Mouse (Mus musculus) Patski (cell line): ENCODE results near the gene Tjp2. TPM values are rescaled to one million over a fixed set of nuclear protein-coding genes. Genes with fewer than 3 reads are reported as not detected.
"Not testable (repeated sequence)": the region's sequence is repeated elsewhere in the genome, so short reads cannot be mapped to it uniquely, and the experiment has no call there.

Experiments
- ATAC-seq: fragments of 100-300 bp; one replicate; pipeline ENCODE4 v1.8.0; 2021
- CTCF ChIA-PET: fragments of 350-600 bp; sonication (Branson Sonifier 250); formaldehyde crosslinking; loops from one replicate; lab custom pipeline; 2022; ENCODE audit warnings: inconsistent platforms; lab: Charles Lee
- POLR2A ChIA-PET: fragments of 350-600 bp; sonication (Branson Sonifier 250); formaldehyde crosslinking; loops from one replicate; lab custom pipeline; 2022; ENCODE audit warnings: antibody characterized with exemption, inconsistent platforms; lab: Charles Lee
- DNase-seq: peaks from one replicate; pipeline ENCODE4 v3.0.0-alpha.2; 2011; ENCODE audit warnings: low read depth, low spot score
- H3K27me3 ChIP-seq: fragments of 371-371 bp; one replicate; pipeline ENCODE4 v1.5.1; 2021
- CTCF ChIP-seq: fragments of 100-300 bp; IDR thresholded peaks from one replicate; pipeline ENCODE4 v1.5.1; 2021
- in situ Hi-C: fragments of 300-500 bp; cut with MboI; formaldehyde crosslinking; loops from 3 replicates; pipeline ENCODE4 v1.11.1; 2018; ENCODE audit warnings: low pct_unique_long_range_greater_than_20kb, mixed read lengths
- polyA plus RNA-seq: library from polyadenylated mRNA; unstranded; gene quantifications from one replicate; pipeline ENCODE4 v1.2.3, GENCODE M21; 2021

Gene Tjp2
- polyA plus RNA-seq, 1 experiment from 2014 or later, result 43.3 TPM

DNA sequence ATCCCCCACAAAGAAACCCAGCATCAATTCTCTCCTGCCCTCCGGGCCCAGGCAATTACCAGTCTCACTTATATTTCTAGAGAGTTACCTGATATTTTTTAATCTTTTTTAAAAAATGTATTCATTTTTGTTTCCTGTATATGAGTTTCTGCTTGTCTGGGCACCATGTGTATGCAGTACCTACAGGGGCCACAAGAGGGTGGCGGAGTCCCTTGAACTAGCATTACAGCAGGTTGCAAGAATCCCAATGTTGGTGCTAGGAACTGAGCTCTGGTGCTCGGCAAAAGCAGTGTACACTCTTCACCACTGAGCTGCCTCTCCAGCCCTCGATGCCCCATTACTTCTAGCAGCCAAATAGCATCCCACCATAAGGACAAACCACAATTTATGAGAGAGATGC, 30.6 kb downstream of the Tjp2 start:
- H3K27me3 ChIP-seq, result no peaks in the 10 kb centered on the region
- no peak for ATAC-seq
- in situ Hi-C loops, result no loop called here
- TF ChIP-seq CTCF, result peak; percentile 61
- ChIA-PET CTCF (interaction anchor here (1.0 kb wide), 1 partner anchor 37 kb away, joined by 3 read pairs; no protein-coding TSS in a partner anchor), POLR2A (no interaction called here)
- no peak for DNase-seq

DNA sequence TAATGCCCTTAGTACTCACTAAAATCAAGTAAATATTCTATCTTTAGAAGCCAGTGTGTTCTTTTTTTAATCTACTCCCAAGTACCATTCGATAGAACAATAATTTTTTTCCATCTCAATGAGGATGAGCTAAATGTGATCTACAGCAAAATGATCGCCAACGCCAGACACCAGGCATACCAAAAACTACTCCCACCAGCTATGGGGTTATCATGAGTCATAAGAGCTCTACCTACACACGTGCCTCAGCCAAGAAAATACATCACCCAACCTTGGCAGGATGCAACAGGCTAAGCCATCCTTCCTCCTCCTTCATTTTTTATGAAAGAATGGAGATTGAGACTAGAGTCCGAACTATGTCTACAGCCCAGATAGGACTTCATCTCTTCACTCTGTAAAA, 31.9 kb downstream of the Tjp2 start:
- POLR2A ChIA-PET, result no interaction called here
- in situ Hi-C loops, result no loop called here

GRCm38 (mm10) chr19:24187791-24188190, 37.0 kb downstream of the Tjp2 start:
- no peak for ATAC-seq
- no peak for DNase-seq
- ChIA-PET CTCF (no interaction called here), POLR2A (interaction anchor here (0.6 kb wide), 1 partner anchor 14 kb away, joined by 8 read pairs; no protein-coding TSS in a partner anchor)
- H3K27me3 ChIP-seq, result no peaks in the 10 kb centered on the region
- in situ Hi-C loops, result no loop called here
- TF ChIP-seq CTCF, result no peak

More for the DNA sequence above, 31.9 kb downstream of the Tjp2 start:
- no peak for DNase-seq
- CTCF ChIA-PET, result interaction anchor here (0.6 to 1.2 kb wide), 3 partner anchors 12 to 41 kb away, joined by 3 read pairs; no protein-coding TSS in a partner anchor
- TF ChIP-seq CTCF, result no peak
- ATAC-seq, result no peak
- H3K27me3 ChIP-seq, result no peaks in the 10 kb centered on the region

GRCm38 (mm10) chr19:24187358-24187757, 37.5 kb downstream of the Tjp2 start:
- ChIA-PET POLR2A (interaction anchor here (0.6 kb wide), 1 partner anchor 15 kb away, joined by 8 read pairs; no protein-coding TSS in a partner anchor), CTCF (interaction anchor here (1.1 kb wide), 1 partner anchor 10 kb away, joined by 3 read pairs; no protein-coding TSS in a partner anchor)

DNA sequence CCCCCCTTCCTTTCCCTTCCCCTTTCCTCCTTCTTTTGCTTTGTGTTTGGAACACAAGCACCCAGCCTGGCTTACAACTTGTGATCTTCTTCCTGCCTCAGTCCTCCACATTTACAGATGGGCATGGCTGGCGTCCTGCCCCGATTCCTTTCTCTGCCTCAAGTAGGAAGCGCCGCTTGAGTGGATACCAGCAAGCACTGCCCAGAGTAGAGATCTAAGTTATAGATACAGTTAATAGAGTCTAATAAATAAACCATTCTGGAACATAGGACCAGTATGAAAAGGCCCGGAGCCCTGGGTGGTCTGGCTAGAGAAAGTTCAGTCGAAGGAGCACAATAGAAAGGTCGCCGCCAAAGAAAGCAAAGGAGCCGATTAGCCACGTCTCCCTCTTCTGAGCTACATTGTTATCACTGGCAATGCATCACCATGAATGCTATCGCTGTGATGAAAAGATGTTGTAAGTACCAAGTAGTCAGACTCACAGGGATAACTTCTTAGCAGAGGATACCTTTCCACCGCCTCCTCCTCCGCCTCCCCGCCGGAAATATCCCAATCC, 41.1 kb downstream of the Tjp2 start:
- DNase-seq, result no peak
- no peak for ATAC-seq
- no peak for TF ChIP-seq CTCF
- in situ Hi-C loops, result no loop called here
- no peaks in the 10 kb centered on the region for H3K27me3 ChIP-seq
- CTCF ChIA-PET, result interaction anchor here (2.1 kb wide), 1 partner anchor 12 kb away, joined by 6 read pairs; no protein-coding TSS in a partner anchor
- POLR2A ChIA-PET, result no interaction called here

More at GRCm38 (mm10) chr19:24187358-24187757, 37.5 kb downstream of the Tjp2 start:
- H3K27me3 ChIP-seq, in situ Hi-C loops, DNase-seq, ATAC-seq: not testable (repeated sequence)

- no peak for DNase-seq
- no peaks in the 10 kb centered on the region for H3K27me3 ChIP-seq
- ATAC-seq, result no peak
- TF ChIP-seq CTCF, result no peak
- POLR2A ChIA-PET, result no interaction called here
- CTCF ChIA-PET, result interaction anchor here (0.8 kb wide), 1 partner anchor 15 kb away, joined by 4 read pairs; no protein-coding TSS in a partner anchor
- in situ Hi-C loops, result no loop called here
These were observed 44.4 kb downstream of the Tjp2 start for GRCm38 (mm10) chr19:24180415-24180814.

DNA sequence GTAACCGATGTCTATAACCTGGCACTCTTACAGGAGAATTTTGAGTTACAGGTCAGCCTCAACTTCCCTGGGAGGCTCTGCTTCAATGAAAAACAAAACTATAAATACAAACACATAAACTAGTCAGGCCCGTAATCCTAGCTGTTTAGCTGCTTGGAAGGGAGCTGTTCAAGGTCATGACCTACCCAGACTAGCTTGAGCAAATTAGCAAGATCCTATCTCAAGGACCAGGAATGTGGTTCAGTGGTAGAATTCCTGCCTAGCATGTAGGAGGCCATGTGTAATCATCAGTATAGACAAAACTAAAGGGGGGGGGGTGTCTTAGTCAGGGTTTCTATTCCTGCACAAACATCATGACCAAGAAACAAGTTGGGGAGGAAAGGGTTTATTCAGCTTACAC, 46.7 kb downstream of the Tjp2 start:
- no peaks in the 10 kb centered on the region for H3K27me3 ChIP-seq
- POLR2A ChIA-PET, result interaction anchor here (0.6 kb wide), 1 partner anchor 215 kb away, joined by 3 read pairs; no protein-coding TSS in a partner anchor
- no peak for DNase-seq
- CTCF ChIA-PET, result interaction anchor here (1.4 kb wide), 1 partner anchor 19 kb away, joined by 4 read pairs; no protein-coding TSS in a partner anchor
- ATAC-seq, result no peak
- in situ Hi-C loops, result no loop called here
- no peak for TF ChIP-seq CTCF

DNA sequence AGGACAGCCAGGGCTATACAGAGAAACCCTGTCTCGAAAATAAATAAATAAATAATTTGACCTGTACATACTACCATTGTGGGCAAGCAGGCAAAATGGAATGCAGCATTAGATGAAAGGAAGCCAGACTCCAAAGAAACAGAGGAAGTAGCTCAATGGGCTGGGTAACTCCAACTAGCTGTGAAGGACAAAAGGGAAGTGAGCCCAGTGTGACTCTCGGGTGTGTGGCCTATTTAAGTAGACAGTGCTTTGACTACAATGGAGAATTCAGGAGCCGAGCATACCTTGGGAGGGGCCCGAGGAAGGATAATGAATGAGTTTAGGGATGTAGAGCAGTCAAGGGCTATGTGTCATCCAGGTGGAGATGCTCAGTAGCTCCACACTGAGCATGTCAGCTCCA, 48.1 kb downstream of the Tjp2 start:
- CTCF ChIA-PET, result no interaction called here
- TF ChIP-seq CTCF, result no peak
- in situ Hi-C loops, result no loop called here
- H3K27me3 ChIP-seq, result no peaks in the 10 kb centered on the region
- DNase-seq (no peak), ATAC-seq (no peak)
- POLR2A ChIA-PET, result no interaction called here

DNA sequence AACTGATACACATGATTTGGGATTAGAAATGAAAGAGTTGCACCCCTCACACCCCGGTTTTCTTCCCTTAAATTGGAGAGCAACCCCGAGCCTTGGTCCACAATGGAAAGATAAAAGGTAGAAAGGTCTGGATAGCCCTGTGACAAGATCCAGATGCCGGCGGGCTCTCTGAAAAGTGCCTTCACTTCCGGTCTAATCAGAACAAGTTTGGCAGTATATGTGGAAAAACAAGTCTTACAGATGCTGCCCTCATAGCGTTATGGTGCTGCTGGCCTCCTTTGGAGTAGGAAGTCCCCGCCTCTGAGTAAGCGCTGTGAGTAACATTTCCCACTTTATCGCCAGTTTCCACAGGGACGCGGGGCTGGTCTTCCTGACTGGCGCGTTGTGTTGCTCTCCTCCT, 49.9 kb downstream of the Tjp2 start:
- in situ Hi-C loops, result no loop called here
- TF ChIP-seq CTCF, result no peak
- DNase-seq (no peak), ATAC-seq (no peak)
- H3K27me3 ChIP-seq, result no peaks in the 10 kb centered on the region
- POLR2A ChIA-PET, result interaction anchor here (1.6 kb wide), 1 partner anchor 51 kb away, joined by 5 read pairs; the partner anchor contains the start of gene Tjp2
- CTCF ChIA-PET, result interaction anchor here (1.1 kb wide), 1 partner anchor 21 kb away, joined by 3 read pairs; no protein-coding TSS in a partner anchor

- DNase-seq (peak; percentile 50), ATAC-seq (peak; percentile 97)
- in situ Hi-C loops, result no loop called here
- no peaks in the 10 kb centered on the region for H3K27me3 ChIP-seq
- ChIA-PET POLR2A (interaction anchor here (1.0 to 1.6 kb wide), 2 partner anchors 14 to 52 kb away, joined by 3 to 5 read pairs; partner anchors contain the start of gene Tjp2), CTCF (interaction anchor here (1.1 kb wide), 1 partner anchor 20 kb away, joined by 3 read pairs; no protein-coding TSS in a partner anchor)
- TF ChIP-seq CTCF, result peak; percentile 37
These were observed 51.0 kb downstream of the Tjp2 start for GRCm38 (mm10) chr19:24173608-24174523.
